Mouse (Mus musculus): ENCODE measurements at regions not wholly inside any gene's neighbourhood (a gene's known extent, or its start where the extent isn't known, plus 50 kb on each side); places are given as distances from the start of the nearest gene placed in this dataset.

DNA sequence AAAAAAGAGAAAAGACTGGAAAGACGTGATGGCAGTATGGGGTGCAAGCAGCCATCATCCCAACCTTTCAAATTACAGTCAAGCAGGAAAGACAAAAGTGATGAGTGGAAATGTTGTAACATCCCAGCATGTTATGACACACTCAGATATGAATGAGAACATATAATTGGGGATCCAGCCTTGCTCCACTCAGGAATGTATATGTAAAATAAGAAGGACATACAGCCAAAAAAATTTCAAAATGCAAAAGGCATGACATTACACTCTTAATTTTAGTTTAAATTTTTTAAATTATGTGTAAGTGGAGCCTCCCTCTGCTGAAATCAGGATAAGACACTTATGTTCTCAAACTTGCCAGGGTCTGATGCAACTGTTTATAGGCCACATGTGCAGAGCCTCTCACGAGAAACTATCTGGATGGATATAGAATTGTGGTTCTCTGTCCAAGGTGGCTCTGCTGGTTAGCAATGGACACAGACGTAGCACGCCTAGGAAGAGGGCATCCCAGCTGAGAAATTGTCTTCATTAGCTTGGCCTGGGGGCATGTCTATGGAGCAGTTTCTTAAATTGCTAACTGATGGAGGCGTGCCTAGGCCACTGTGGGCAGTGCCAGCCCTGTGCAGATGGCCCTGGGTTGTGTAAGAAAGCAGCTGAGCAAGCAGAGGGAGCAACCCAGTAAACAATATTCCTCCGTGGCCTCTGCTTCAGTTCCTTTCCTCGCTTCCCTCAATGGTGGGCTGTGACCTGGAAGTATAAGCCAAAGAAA, 171.5 kb upstream of the Usp24 start:
- Histone ChIP-seq H3K4me2 (ENCODE audit: low read depth, low read length) (no peak overlapping the region), H3K4me1 (ENCODE audit: control insufficient read depth, insufficient read depth, low read length) (no peaks in the 10 kb centered on the region), H3K9me3 (replicated peaks; ENCODE audit: control insufficient read depth, low read length) (no peaks in the 10 kb centered on the region), H3K27me3 (ENCODE audit: control insufficient read depth, insufficient read depth, low read length) (no peaks in the 10 kb centered on the region), H3K9ac (ENCODE audit: low read length) (no peak overlapping the region), H3K36me3 (ENCODE audit: control insufficient read depth, insufficient read depth, low read length) (no peaks in the 10 kb centered on the region), H3K27ac (ENCODE audit: low read length) (no peak overlapping the region), H3K4me3 (replicated peaks; ENCODE audit: low read length) (no peak overlapping the region)
- ATAC-seq (ENCODE audit: insufficient read depth, low FRiP score), result no peak
- WGBS, result 74% methylated on average over 7 of the region's 7 CpGs

DNA sequence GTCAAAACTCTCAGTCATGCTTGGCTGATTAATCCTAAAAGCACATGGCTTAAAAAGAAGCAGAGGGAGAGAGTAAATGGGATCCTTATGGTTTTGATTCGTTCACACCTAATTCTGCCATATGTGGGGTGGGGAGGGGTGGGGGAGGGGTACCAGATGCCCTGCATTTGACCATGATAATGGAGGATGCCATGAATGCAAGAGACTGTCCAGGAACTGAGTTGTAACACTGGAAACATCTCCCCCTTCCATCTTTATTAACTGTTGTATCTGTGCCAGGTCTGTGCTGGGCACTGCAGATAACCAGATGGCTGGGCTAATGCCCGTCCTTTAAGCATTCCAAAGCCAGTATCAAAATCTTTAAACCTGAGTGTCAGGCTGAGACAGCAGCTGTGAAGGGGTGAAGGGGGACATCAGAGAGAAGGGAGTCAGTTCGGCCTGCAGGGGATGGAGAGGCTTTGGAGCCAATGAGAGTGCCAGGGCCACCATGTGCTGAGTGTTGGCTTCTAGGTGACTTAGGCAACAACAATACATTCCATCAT, 169.0 kb upstream of the Usp24 start:
- no peak overlapping the region for H3K4me3 ChIP-seq (replicated peaks; ENCODE audit: low read length)
- no peaks in the 10 kb centered on the region for H3K4me1 ChIP-seq (ENCODE audit: control insufficient read depth, insufficient read depth, low read length)
- ATAC-seq (ENCODE audit: insufficient read depth, low FRiP score), result no peak

DNA sequence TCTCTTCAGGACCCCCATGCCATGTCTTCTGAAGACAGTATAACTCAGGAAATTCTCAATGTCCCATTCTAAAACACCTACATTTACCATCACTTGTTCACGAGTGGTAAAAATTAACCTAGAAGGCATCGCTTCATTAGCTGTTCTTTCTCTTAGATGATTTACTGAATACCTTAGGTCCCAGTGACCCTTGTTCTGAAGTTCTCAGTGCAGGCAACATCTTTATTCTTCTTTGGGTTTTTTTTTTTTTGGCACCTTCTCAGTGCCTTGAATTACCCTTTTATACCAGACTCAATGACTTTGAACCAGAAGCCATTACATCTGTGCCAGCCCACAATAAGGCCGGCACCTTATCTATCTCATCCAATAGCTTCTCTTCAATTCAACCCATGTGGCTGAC, 167.1 kb upstream of the Usp24 start:
- ATAC-seq (ENCODE audit: insufficient read depth, low FRiP score), result no peak
- no peak overlapping the region for H3K4me3 ChIP-seq (replicated peaks; ENCODE audit: low read length)
- H3K36me3 ChIP-seq (ENCODE audit: control insufficient read depth, insufficient read depth, low read length), result no peaks in the 10 kb centered on the region
- H3K9me3 ChIP-seq (replicated peaks; ENCODE audit: control insufficient read depth, low read length), result no peaks in the 10 kb centered on the region
- no peak overlapping the region for H3K27ac ChIP-seq (ENCODE audit: low read length)
- 90% methylated on average over 3 of the region's 3 CpGs for WGBS
- H3K4me1 ChIP-seq (ENCODE audit: control insufficient read depth, insufficient read depth, low read length), result no peaks in the 10 kb centered on the region
- H3K27me3 ChIP-seq (ENCODE audit: control insufficient read depth, insufficient read depth, low read length), result no peaks in the 10 kb centered on the region
- no peak overlapping the region for H3K4me2 ChIP-seq (ENCODE audit: low read depth, low read length)
- H3K9ac ChIP-seq (ENCODE audit: low read length), result no peak overlapping the region

More for the DNA sequence above, 169.0 kb upstream of the Usp24 start:
- Histone ChIP-seq H3K9ac (ENCODE audit: low read length) (no peak overlapping the region), H3K9me3 (replicated peaks; ENCODE audit: control insufficient read depth, low read length) (no peaks in the 10 kb centered on the region), H3K36me3 (ENCODE audit: control insufficient read depth, insufficient read depth, low read length) (no peaks in the 10 kb centered on the region), H3K27ac (ENCODE audit: low read length) (no peak overlapping the region), H3K27me3 (ENCODE audit: control insufficient read depth, insufficient read depth, low read length) (no peaks in the 10 kb centered on the region), H3K4me2 (ENCODE audit: low read depth, low read length) (no peak overlapping the region)
- 72% methylated on average over 3 of the region's 3 CpGs for WGBS

GRCm38 (mm10) chr4:106149471-106150048, 166.5 kb upstream of the Usp24 start:
- Histone ChIP-seq H3K4me1 (ENCODE audit: control insufficient read depth, insufficient read depth, low read length) (no peaks in the 10 kb centered on the region), H3K4me3 (replicated peaks; ENCODE audit: low read length) (no peak overlapping the region), H3K36me3 (ENCODE audit: control insufficient read depth, insufficient read depth, low read length) (no peaks in the 10 kb centered on the region), H3K9me3 (replicated peaks; ENCODE audit: control insufficient read depth, low read length) (no peaks in the 10 kb centered on the region), H3K4me2 (ENCODE audit: low read depth, low read length) (no peak overlapping the region), H3K27me3 (ENCODE audit: control insufficient read depth, insufficient read depth, low read length) (no peaks in the 10 kb centered on the region), H3K9ac (ENCODE audit: low read length) (no peak overlapping the region), H3K27ac (ENCODE audit: low read length) (no peak overlapping the region)
- ATAC-seq (ENCODE audit: insufficient read depth, low FRiP score), result no peak
- 64% methylated on average over 7 of the region's 7 CpGs for WGBS

DNA sequence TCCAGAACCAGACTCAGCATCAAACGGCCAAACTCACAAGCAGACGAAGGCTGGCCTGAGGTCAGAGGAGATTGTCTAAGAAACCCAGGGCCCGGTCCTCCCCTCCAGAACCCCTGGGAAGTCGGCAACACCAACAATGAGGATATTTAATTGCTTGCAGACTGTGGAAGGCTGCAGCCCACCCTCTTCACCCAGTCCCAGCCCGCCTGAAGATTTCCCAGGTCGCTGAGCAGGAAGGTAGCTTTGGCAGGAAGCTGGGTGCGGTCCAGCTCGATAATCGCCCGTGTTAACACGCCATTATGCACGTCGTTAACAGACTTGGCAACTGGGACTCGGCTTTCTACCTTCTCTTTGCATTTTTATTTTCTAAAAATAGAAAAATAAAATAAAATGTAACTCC, 165.2 kb upstream of the Usp24 start:
- H3K4me2 ChIP-seq (ENCODE audit: low read depth, low read length), result no peak overlapping the region
- H3K36me3 ChIP-seq (ENCODE audit: control insufficient read depth, insufficient read depth, low read length), result no peaks in the 10 kb centered on the region
- ATAC-seq (ENCODE audit: insufficient read depth, low FRiP score), result no peak
- H3K4me3 ChIP-seq (replicated peaks; ENCODE audit: low read length), result no peak overlapping the region
- 82% methylated on average over 14 of the region's 14 CpGs for WGBS
- H3K4me1 ChIP-seq (ENCODE audit: control insufficient read depth, insufficient read depth, low read length), result no peaks in the 10 kb centered on the region
- H3K27ac ChIP-seq (ENCODE audit: low read length), result no peak overlapping the region
- no peaks in the 10 kb centered on the region for H3K9me3 ChIP-seq (replicated peaks; ENCODE audit: control insufficient read depth, low read length)
- H3K9ac ChIP-seq (ENCODE audit: low read length), result no peak overlapping the region
- H3K27me3 ChIP-seq (ENCODE audit: control insufficient read depth, insufficient read depth, low read length), result no peaks in the 10 kb centered on the region

- no peak for ATAC-seq (ENCODE audit: insufficient read depth, low FRiP score)
These were observed 158.4 kb upstream of the Usp24 start for GRCm38 (mm10) chr4:106157451-106158179.

DNA sequence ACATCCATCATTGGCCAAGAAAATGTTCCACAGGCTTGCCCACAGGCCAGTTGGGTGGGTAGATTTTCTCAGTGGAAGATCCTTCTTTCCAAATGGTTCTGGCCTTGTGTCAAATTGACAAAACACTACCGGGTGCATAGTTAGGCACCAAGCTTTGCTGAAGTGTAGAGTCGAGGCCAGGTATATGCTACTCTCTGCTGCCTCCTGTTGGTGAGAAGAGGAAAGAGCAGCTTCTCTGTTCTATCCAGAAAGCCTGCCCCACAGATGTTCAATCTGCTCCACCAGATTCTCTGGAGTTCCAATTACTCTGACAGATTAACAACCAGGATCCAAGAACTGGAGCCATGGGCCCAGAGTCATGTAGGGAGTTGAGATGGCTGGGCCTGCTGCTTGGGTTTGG, 154.4 kb upstream of the Usp24 start:
- Histone ChIP-seq H3K9ac (ENCODE audit: low read length) (no peak overlapping the region), H3K27me3 (ENCODE audit: control insufficient read depth, insufficient read depth, low read length) (no peaks in the 10 kb centered on the region), H3K27ac (ENCODE audit: low read length) (no peak overlapping the region), H3K4me2 (ENCODE audit: low read depth, low read length) (no peak overlapping the region), H3K4me1 (ENCODE audit: control insufficient read depth, insufficient read depth, low read length) (no peaks in the 10 kb centered on the region), H3K4me3 (replicated peaks; ENCODE audit: low read length) (no peak overlapping the region), H3K9me3 (replicated peaks; ENCODE audit: control insufficient read depth, low read length) (no peaks in the 10 kb centered on the region), H3K36me3 (ENCODE audit: control insufficient read depth, insufficient read depth, low read length) (no peaks in the 10 kb centered on the region)
- ATAC-seq (ENCODE audit: insufficient read depth, low FRiP score), result no peak
- WGBS, result 56% methylated on average over 2 of the region's 2 CpGs

More at GRCm38 (mm10) chr4:106157451-106158179, 158.4 kb upstream of the Usp24 start:
- no peaks in the 10 kb centered on the region for H3K9me3 ChIP-seq (replicated peaks; ENCODE audit: control insufficient read depth, low read length)
- H3K27ac ChIP-seq (ENCODE audit: low read length), result no peak overlapping the region
- no peaks in the 10 kb centered on the region for H3K4me1 ChIP-seq (ENCODE audit: control insufficient read depth, insufficient read depth, low read length)
- H3K9ac ChIP-seq (ENCODE audit: low read length), result no peak overlapping the region
- no peak overlapping the region for H3K4me3 ChIP-seq (replicated peaks; ENCODE audit: low read length)
- WGBS, result 63% methylated on average over 9 of the region's 9 CpGs
- H3K27me3 ChIP-seq (ENCODE audit: control insufficient read depth, insufficient read depth, low read length), result no peaks in the 10 kb centered on the region
- H3K4me2 ChIP-seq (ENCODE audit: low read depth, low read length), result no peak overlapping the region
- H3K36me3 ChIP-seq (ENCODE audit: control insufficient read depth, insufficient read depth, low read length), result no peaks in the 10 kb centered on the region

GRCm38 (mm10) chr4:106162551-106162950, 153.5 kb upstream of the Usp24 start:
- no peaks in the 10 kb centered on the region for H3K36me3 ChIP-seq (ENCODE audit: control insufficient read depth, insufficient read depth, low read length)
- H3K9ac ChIP-seq (ENCODE audit: low read length), result no peak overlapping the region
- H3K27me3 ChIP-seq (ENCODE audit: control insufficient read depth, insufficient read depth, low read length), result no peaks in the 10 kb centered on the region
- no peak overlapping the region for H3K27ac ChIP-seq (ENCODE audit: low read length)
- no peak for ATAC-seq (ENCODE audit: insufficient read depth, low FRiP score)
- H3K9me3 ChIP-seq (replicated peaks; ENCODE audit: control insufficient read depth, low read length), result no peaks in the 10 kb centered on the region
- no peak overlapping the region for H3K4me2 ChIP-seq (ENCODE audit: low read depth, low read length)
- no peaks in the 10 kb centered on the region for H3K4me1 ChIP-seq (ENCODE audit: control insufficient read depth, insufficient read depth, low read length)
- WGBS, result 48% methylated on average over 1 of the region's 1 CpGs
- H3K4me3 ChIP-seq (replicated peaks; ENCODE audit: low read length), result no peak overlapping the region

GRCm38 (mm10) chr4:106163220-106163619, 152.8 kb upstream of the Usp24 start:
- no peak overlapping the region for H3K4me2 ChIP-seq (ENCODE audit: low read depth, low read length)
- no peak overlapping the region for H3K27ac ChIP-seq (ENCODE audit: low read length)
- no peaks in the 10 kb centered on the region for H3K27me3 ChIP-seq (ENCODE audit: control insufficient read depth, insufficient read depth, low read length)
- H3K4me1 ChIP-seq (ENCODE audit: control insufficient read depth, insufficient read depth, low read length), result no peaks in the 10 kb centered on the region
- no peaks in the 10 kb centered on the region for H3K36me3 ChIP-seq (ENCODE audit: control insufficient read depth, insufficient read depth, low read length)
- no peak overlapping the region for H3K9ac ChIP-seq (ENCODE audit: low read length)
- H3K4me3 ChIP-seq (replicated peaks; ENCODE audit: low read length), result no peak overlapping the region
- H3K9me3 ChIP-seq (replicated peaks; ENCODE audit: control insufficient read depth, low read length), result no peaks in the 10 kb centered on the region
- ATAC-seq (ENCODE audit: insufficient read depth, low FRiP score), result no peak
